Mouse (Mus musculus): ENCODE measurements around the gene Smad5.

The Smad5 gene

DNA sequence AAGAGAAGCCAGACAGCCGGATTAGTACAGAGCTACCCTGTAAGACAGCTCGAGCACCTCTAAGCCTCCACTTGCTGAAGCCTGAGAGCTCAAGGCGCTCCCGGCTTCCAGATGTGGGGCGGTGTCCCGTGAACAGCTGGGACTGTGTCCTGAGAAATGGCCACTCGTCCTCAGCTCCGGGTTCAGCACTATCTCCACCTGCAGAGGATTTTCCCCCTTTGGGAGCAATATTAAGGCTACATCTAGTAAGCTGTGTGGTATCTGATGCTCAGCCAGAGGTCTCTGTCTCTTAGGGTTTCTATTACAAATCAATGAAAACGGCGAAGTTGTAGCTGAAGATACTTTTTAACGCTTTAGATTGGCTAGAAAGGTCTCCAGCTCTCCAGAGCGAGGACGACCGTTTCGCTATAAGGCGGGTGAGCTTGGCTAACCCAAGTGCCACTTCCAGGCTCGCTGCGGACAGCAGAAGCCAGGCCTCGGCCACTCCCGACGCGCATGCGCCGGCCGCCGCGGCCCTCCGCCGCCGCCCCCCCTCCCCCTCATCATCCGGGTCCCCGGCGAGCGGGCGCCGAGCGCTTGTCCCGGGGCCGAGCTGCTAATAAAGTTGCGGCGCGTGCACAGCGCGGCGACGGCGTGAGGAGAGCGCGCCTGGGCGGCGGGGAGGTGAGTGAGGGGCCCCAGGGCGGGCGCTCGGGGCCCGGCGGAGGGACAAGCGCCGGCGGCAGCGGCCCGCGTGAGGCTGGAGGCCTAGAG lies at the start of gene Smad5:
TSS of gene Smad5 (plus strand) at position 542 of the 753 bp plus-strand sequence.
- peak; percentile 85 for DNase-seq (ENCODE audit: low spot score)

DNA sequence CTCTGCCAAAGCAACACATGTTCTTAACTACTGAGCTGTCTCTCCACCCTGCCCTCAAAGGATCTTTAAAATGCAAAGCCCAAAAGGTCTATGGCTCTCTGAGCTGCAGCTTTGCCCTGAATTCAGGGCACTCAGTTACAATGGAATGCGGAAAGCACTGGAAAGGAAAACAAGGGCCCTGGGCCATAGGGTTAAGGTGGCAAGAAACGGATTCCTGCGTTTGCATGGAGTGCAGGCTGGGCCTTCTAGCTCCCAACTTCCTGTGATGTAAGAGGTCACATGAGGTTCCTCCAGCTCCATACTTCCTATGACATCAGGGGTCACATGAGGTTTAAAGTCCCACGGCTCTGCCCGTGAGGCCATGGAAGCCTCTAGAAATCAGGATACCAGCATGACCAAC lies 48.6 kb upstream of the Smad5 start:
- no peak for DNase-seq (ENCODE audit: low spot score)

GRCm38 (mm10) chr13:56657946-56658512 lies 44.8 kb upstream of the Smad5 start:
- DNase-seq (ENCODE audit: low spot score): peak; percentile 83

DNA sequence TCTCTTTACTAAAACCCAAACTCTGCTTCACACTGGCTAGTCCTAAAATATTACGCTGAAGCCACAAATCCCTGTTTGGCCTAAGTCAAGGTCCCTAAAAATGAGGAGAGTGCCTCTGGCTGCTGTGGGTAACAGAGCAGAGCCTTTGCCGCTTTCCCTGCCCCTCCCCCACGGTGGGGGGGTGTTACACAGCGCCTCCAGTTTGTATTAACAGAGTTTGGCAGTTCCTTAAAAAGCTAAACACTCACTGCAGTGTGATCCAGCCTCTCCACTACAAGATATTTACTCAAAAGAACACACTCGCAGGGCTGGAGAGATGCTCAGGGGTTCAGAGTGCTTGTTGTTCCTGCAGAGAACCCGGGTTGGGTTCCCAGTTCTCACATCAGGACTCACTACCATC lies 43.9 kb upstream of the Smad5 start:
- DNase-seq (ENCODE audit: low spot score): no peak

- no peak for DNase-seq (ENCODE audit: low spot score)
Observed at GRCm38 (mm10) chr13:56661914-56662621, 40.7 kb upstream of the Smad5 start.

DNA sequence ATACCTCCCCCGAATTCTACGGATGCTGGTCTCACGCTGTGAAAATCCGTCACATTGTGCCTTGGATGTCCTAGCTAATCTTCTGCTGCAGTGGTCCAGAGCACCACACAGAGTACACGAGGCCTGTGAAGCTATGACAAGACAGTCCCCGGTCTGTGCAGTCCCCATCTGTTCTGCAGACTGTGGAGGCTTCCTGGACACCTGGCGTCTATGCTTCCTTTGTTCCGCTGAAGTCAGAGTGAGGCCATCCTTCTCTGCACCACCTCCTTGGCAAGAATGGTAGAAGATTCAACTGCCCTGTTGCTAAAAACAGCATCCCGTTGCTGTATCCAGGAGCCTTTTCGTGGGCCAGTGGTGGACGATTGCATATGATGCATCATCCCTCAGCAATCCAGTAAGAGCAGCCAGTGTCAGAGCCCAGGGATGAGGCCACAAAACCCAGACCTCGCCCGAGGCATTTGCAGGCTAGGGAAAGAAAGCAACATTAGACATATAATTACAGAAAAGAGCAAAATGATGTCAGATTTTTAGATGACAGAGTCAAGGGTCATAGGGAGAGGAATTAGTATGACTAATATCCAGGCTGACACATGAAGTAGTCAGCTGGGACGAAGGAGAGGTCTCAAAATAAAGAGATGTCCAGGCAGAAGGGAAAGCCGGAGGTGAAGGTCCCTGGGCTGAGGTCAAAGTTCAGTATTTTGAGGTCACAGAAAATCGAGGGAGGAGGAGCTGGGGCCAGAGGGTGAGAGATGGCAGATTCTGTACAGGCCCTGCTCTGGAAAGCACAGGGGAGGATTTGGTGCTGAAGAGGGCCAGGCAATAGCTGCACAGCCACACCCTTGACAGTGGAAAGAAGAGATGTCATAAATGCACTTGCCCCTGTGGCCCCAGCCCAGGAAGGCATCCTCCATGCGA lies 38.3 kb upstream of the Smad5 start:
- DNase-seq (ENCODE audit: low spot score): no peak

DNA sequence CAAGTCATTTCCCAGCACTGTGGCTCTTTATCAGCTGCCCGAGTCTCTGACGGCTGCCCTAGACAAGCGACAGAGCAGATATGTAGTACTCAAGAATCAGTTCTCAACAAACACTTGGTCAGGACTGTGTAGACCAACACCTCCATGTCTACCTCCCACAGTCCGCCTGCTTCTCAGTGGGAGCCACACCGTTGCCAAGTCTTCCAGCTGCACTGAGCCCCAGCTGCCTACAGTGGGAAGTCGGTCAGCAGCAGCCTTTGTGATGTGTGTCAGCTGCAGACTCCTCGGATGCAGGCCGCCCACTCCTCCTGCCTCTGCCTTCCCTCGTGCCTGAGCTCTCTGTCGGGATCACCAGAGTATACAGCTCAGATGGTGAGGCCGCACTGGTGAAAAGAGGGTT lies 31.6 kb upstream of the Smad5 start:
- no peak for DNase-seq (ENCODE audit: low spot score)

GRCm38 (mm10) chr13:56677731-56678130 lies 25.1 kb upstream of the Smad5 start:
- no peak for DNase-seq (ENCODE audit: low spot score)

GRCm38 (mm10) chr13:56678188-56678787 lies 24.5 kb upstream of the Smad5 start:
- DNase-seq (ENCODE audit: low spot score): no peak

DNA sequence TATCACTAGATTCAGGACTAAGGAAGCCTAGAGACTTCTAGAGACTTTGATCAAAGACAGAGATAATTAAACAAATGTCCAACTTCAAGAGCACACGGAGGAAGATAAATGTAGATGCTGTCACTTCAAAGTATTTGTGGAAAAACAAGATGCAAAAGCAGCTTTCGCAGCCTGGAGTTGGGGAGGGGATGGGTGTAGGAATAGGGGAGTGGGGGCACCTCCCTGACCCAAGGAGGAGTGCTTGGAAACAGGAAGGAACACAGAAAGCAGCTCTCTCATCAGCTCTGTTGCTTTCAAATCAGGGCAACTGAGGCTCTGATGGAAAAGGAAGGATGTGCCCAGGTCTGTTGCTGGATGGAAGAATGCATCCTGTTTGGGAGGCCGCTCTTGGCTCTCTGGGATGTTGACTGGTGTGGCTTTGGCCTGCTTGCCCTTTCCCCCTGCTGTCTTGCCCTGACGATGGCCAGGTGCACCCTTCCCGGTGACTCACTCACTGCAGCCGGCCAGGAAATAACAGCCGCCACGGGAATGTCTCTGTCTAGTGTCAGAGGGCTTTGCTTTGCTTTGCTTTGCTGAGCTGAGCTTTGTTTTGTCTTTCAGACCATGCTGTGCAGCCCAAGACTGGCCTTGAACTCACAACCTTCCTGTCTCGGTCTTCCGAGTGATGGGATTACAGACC lies 23.8 kb upstream of the Smad5 start:
- no peak for DNase-seq (ENCODE audit: low spot score)

DNA sequence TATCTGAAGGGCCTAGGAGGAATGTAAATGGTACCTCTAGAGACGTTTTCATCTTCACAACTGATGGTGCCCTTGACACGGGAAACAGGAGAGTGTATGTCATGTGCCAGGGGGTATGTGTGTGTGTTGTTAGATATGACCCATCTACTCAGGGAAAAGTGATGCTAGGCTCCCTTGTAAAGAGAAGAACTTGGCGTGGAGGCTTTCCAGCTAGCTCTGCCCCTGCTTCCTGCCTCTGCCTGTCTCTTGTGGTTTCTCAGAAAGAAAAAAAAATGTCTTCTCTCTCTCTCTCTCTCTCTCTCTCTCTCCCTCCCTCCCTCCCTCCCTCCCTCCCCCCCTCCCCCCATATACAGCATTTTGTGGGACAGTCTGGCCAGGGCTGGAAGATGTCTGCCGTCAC lies 20.9 kb upstream of the Smad5 start:
- no peak for DNase-seq (ENCODE audit: low spot score)

GRCm38 (mm10) chr13:56682326-56682725 lies 20.5 kb upstream of the Smad5 start:
- no peak for DNase-seq (ENCODE audit: low spot score)

DNA sequence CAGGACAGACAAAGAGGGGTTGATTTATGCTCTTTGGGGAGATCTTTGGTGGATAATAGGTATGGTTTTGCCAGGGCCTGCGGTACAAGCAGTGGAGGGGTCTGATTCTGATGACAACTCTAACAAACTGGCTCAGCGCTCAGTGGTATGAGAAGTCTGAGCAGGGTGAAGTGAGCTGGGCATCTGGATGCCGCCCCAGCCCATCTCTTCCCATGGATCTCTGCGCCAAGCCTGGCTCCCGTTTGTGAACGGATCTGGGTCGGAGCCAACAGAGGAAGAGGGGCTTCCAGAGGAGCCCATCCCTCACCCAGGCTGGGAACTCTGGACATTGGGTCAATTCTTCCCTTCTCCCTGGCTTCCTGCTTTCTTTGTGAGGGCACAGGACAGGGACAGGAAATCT lies 19.5 kb upstream of the Smad5 start:
- DNase-seq (ENCODE audit: low spot score): no peak

DNA sequence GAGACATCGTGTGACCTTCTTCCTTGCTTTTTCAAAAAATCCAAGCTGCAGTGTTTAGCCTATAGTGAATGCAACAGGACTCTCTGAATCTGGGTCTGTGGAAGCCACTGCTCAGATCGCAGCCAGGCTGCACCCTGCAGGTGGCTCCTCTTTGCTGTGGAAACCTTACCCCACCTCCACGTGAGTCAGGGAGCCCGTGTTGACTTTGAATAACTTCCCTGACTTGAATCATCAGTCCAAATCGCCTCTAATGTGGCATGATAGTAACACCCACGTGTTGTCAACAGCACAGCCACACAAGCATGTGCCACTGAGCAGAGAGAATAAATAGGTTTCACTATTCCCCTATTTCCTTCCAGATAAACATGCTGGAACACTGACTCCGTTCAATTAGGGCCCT lies 10.8 kb upstream of the Smad5 start:
- no peak for DNase-seq (ENCODE audit: low spot score)

DNA sequence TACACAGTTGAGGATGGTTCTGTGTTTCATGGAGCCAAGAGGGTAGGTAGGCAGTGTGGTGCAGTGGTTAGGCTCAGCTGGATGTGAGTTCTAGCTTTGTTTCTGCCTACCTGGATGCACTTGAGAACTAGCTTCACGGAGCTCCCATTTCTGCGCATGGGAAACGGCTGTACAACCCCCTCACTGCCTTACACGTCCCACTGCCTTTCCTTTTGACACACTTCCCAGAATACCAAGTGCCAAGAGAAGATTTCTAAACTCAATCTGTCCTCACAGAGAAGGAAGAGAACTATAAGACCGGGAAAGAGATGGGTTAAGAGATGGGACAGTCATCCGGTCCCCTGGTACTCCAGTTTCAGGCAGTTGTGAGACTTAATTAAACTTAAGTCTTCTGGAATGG lies 10.2 kb upstream of the Smad5 start:
- no peak for DNase-seq (ENCODE audit: low spot score)

- no peak for DNase-seq (ENCODE audit: low spot score)
Observed at GRCm38 (mm10) chr13:56695701-56696100, 7.1 kb upstream of the Smad5 start.

- no peak for DNase-seq (ENCODE audit: low spot score)
Observed at GRCm38 (mm10) chr13:56696699-56697098, 6.1 kb upstream of the Smad5 start.

DNA sequence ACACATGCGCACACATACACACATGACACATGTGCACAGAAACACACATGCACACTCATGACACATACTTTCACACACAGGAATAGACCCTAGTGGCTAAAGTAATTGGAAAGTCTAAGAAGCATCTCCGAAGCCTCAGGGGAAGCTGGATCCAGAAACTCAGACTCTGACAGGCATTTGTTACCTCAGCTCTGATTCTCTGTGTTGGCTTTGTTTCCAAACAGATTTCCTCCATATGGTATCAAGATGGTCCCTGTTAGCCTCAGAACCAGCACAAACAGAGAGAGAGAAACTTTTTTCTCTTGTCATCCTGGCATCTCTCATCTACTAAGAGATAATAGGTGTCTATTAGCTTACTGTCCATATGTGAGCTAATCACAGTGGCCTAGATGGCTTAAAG lies 5.6 kb upstream of the Smad5 start:
- no peak for DNase-seq (ENCODE audit: low spot score)

- DNase-seq (ENCODE audit: low spot score): no peak
Observed at GRCm38 (mm10) chr13:56698391-56698790, 4.4 kb upstream of the Smad5 start.

DNA sequence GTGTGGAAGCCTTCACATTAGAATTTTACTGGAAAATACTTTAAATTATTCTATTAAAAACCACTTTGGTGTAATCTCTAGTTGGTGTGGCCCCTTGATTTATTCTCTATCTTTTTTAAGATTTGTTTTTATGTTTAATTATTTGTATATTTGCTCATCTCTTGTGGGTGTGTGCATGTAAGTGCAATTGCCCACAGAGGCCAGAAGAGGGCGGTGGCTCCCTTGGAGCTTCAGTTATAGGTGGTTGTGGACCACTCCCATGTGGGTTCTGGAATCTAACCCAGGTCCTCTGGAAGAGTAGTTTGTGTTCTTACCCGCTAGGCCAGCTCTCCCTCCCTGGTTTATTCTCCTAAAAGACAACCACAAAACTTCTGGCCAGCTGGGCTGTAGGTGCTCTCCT lies 3.4 kb upstream of the Smad5 start:
- DNase-seq (ENCODE audit: low spot score): no peak

- DNase-seq (ENCODE audit: low spot score): no peak
Observed at GRCm38 (mm10) chr13:56700981-56701380, 1.8 kb upstream of the Smad5 start.
